25 mouse cellular contexts compared by ENCODE assay signal in genomic region chr8:47833944-47834343, GRCm38 (mm10). TPM values are rescaled to one million over a fixed set of nuclear protein-coding genes. Genes with fewer than 3 reads are reported as not detected.
DNase-seq lines count a peak whose midpoint lies in the region; ATAC-seq and TF ChIP-seq lines count a peak whose summit lies in the region.
"Had no signal": no experiment of that assay in that cellular context is flagged by ENCODE, and none has a peak within 500 bp of the region (broad histone marks: within the 10 kb centered on the region; RNA-seq: fewer than 3 reads in every experiment).

No protein-coding gene starts in this region.

- H3K27ac ChIP-seq in embryonic facial prominence, embryonic 12.5 days, result 0 out of 2 replicates have a peak overlapping the region, but pooled peaks have one; percentile 36
- no peak overlapping the region for H3K27ac ChIP-seq in embryonic facial prominence, embryonic 10.5 days (replicated peaks)
- H3K27ac ChIP-seq in kidney, postnatal 0 days, result no peak overlapping the region
- H3K27ac ChIP-seq: hindbrain, embryonic 15.5 days had no signal

- DNase-seq in embryonic facial prominence, embryonic 10.5 days (ENCODE audit: low spot score), result no peak
- DNase-seq in kidney, postnatal 0 days (ENCODE audit: low spot score), result no peak
- DNase-seq in kidney, postnatal 25 days, result no peak
- DNase-seq in testis, postnatal 10 days (ENCODE audit: low spot score), result peak; percentile 28
- DNase-seq in testis, postnatal 14 days (ENCODE audit: low spot score), result no peak
- DNase-seq in right cerebral cortex, postnatal 4 days, result no peak
- DNase-seq: adrenal gland, postnatal 14 days; cerebellum, adult 18-20 months; cerebellum, adult 9-11 months; cerebellum, postnatal 36 days; gastrocnemius, postnatal 10 days; heart, postnatal 36 days had no signal

- peaks cover 14% of the 10 kb centered on the region; the same call in 1 of the 2 replicates for H3K4me1 ChIP-seq in embryonic facial prominence, embryonic 12.5 days
- H3K4me1 ChIP-seq in embryonic facial prominence, embryonic 10.5 days, result peaks cover 12% of the 10 kb centered on the region; the same call in 1 of the 2 replicates
- no peaks in the 10 kb centered on the region for H3K4me1 ChIP-seq in kidney, postnatal 0 days (replicated peaks; ENCODE audit: insufficient read depth, low read length)
- H3K4me1 ChIP-seq: heart, embryonic 12.5 days; hindbrain, embryonic 15.5 days had no signal

- no peaks in the 10 kb centered on the region for H3K9me3 ChIP-seq in embryonic facial prominence, embryonic 12.5 days
- no peaks in the 10 kb centered on the region for H3K9me3 ChIP-seq in embryonic facial prominence, embryonic 10.5 days
- H3K9me3 ChIP-seq in kidney, postnatal 0 days (replicated peaks; ENCODE audit: low read length), result no peaks in the 10 kb centered on the region
- H3K9me3 ChIP-seq: heart, embryonic 12.5 days; hindbrain, embryonic 15.5 days had no signal

- ATAC-seq in embryonic facial prominence, embryonic 12.5 days (ENCODE audit: insufficient number of reproducible peaks, insufficient read depth, low FRiP score, low TSS enrichment), result no peak
- ATAC-seq in kidney, postnatal 0 days (replicated peaks; ENCODE audit: low FRiP score, low read depth), result 0 out of 2 replicates have a peak, but pooled peaks have one; percentile 19
- ATAC-seq in inflammation-experienced regulatory T-cells, adult 6 months, result no peak
- ATAC-seq: activated CD4-positive, CD25-positive, alpha-beta regulatory T cell, adult 4 months; forebrain, embryonic 16.5 days; Patski had no signal

- no peak overlapping the region for H3K4me2 ChIP-seq in embryonic facial prominence, embryonic 12.5 days (replicated peaks)
- no peak overlapping the region for H3K4me2 ChIP-seq in kidney, postnatal 0 days (ENCODE audit: low read length)
- H3K4me2 ChIP-seq: heart, embryonic 12.5 days; hindbrain, embryonic 15.5 days had no signal

- TF ChIP-seq CTCF in kidney, postnatal 0 days (IDR thresholded peaks at IDR 0.05; ENCODE audit: low read depth), result no peak

- H3K27me3 ChIP-seq in embryonic facial prominence, embryonic 12.5 days, result no peaks in the 10 kb centered on the region
- H3K27me3 ChIP-seq in embryonic facial prominence, embryonic 10.5 days (replicated peaks; ENCODE audit: low read depth, poor library complexity, severe bottlenecking), result no peaks in the 10 kb centered on the region
- H3K27me3 ChIP-seq in kidney, postnatal 0 days (ENCODE audit: insufficient read depth, low read length), result no peaks in the 10 kb centered on the region
- H3K27me3 ChIP-seq: heart, embryonic 12.5 days; hindbrain, embryonic 15.5 days; Patski had no signal

- H3K9ac ChIP-seq in embryonic facial prominence, embryonic 12.5 days, result no peak overlapping the region
- H3K9ac ChIP-seq in kidney, postnatal 0 days (ENCODE audit: low read depth, low read length), result no peak overlapping the region
- H3K9ac ChIP-seq: heart, embryonic 12.5 days; hindbrain, embryonic 15.5 days had no signal

- 54% methylated on average over 1 of the region's 1 CpGs for WGBS in embryonic facial prominence, embryonic 12.5 days
- 84% methylated on average over 1 of the region's 1 CpGs for WGBS in embryonic facial prominence, embryonic 10.5 days
- 29% methylated on average over 1 of the region's 1 CpGs for WGBS in kidney, postnatal 0 days

- peaks cover 39% of the 10 kb centered on the region for H3K36me3 ChIP-seq in embryonic facial prominence, embryonic 12.5 days
- peaks cover 47% of the 10 kb centered on the region for H3K36me3 ChIP-seq in embryonic facial prominence, embryonic 10.5 days (replicated peaks)
- peaks cover 33% of the 10 kb centered on the region for H3K36me3 ChIP-seq in kidney, postnatal 0 days (ENCODE audit: insufficient read depth, low read length)
- H3K36me3 ChIP-seq: hindbrain, embryonic 15.5 days had no signal

- H3K4me3 ChIP-seq in embryonic facial prominence, embryonic 12.5 days, result no peak overlapping the region
- H3K4me3 ChIP-seq in embryonic facial prominence, embryonic 10.5 days, result no peak overlapping the region
- no peak overlapping the region for H3K4me3 ChIP-seq in kidney, postnatal 0 days (replicated peaks; ENCODE audit: low read depth, low read length)
- H3K4me3 ChIP-seq: heart, embryonic 12.5 days; hindbrain, embryonic 15.5 days had no signal

RNA-seq across cellular contexts. Expression of gene Cldn22, which starts 9.7 kb away (rescaled TPM):
- not detected in 2 replicates for polyA plus RNA-seq in embryonic facial prominence, embryonic 12.5 days (2016; fragmentation: Nextera tagmentation; extraction: Ambion mirVana)
- polyA plus RNA-seq in embryonic facial prominence, embryonic 10.5 days (2016; fragmentation: Nextera tagmentation; extraction: Ambion mirVana), result not detected in 2 replicates
- polyA plus RNA-seq in kidney, postnatal 0 days (2015; fragmentation: Nextera tagmentation; extraction: Ambion mirVana), result not detected in 2 replicates
- not detected for polyA plus RNA-seq in inflammation-experienced regulatory T-cells, adult 6 months (2017; shearing (Covaris generic))
- polyA plus RNA-seq: C2C12; embryonic facial prominence, embryonic 11.5 days; forebrain, embryonic 11.5 days; forebrain, embryonic 16.5 days; heart, embryonic 12.5 days; heart, embryonic 16.5 days; hindbrain, embryonic 11.5 days; hindbrain, embryonic 15.5 days; Patski had no signal

RNA-seq across cellular contexts. Expression of gene Cldn24, which starts 12.0 kb away (rescaled TPM):
- not detected in 2 replicates for polyA plus RNA-seq in embryonic facial prominence, embryonic 12.5 days (2016; fragmentation: Nextera tagmentation; extraction: Ambion mirVana)
- not detected in 2 replicates for polyA plus RNA-seq in embryonic facial prominence, embryonic 10.5 days (2016; fragmentation: Nextera tagmentation; extraction: Ambion mirVana)
- not detected in 2 replicates for polyA plus RNA-seq in kidney, postnatal 0 days (2015; fragmentation: Nextera tagmentation; extraction: Ambion mirVana)
- not detected for polyA plus RNA-seq in inflammation-experienced regulatory T-cells, adult 6 months (2017; shearing (Covaris generic))
- polyA plus RNA-seq: activated CD4-positive, CD25-positive, alpha-beta regulatory T cell, adult 4 months; C2C12; embryonic facial prominence, embryonic 11.5 days; forebrain, embryonic 11.5 days; forebrain, embryonic 16.5 days; frontal cortex, adult 2 months; heart, embryonic 12.5 days; heart, embryonic 16.5 days; hindbrain, embryonic 11.5 days; hindbrain, embryonic 15.5 days had no signal
